Mouse (Mus musculus) adipose tissue, adult 10 weeks (tissue): ENCODE results near the gene Hist2h2aa1. TPM values are rescaled to one million over a fixed set of nuclear protein-coding genes. Genes with fewer than 3 reads are reported as not detected.

Experiments used
- polyA plus RNA-seq: library from polyadenylated mRNA; stranded (reverse); fragments of 350-450 nt; fragmentation: Illumina TruSeq; extraction: RNeasy Lipid Tissue Mini Kit (QIAGEN cat#74804); gene quantifications from one replicate; pipeline ENCODE4 v1.2.3, GENCODE M21; 2014; ENCODE audit warnings: low read depth, low replicate concordance

The Hist2h2aa1 gene
- 88.6 TPM for polyA plus RNA-seq

DNA sequence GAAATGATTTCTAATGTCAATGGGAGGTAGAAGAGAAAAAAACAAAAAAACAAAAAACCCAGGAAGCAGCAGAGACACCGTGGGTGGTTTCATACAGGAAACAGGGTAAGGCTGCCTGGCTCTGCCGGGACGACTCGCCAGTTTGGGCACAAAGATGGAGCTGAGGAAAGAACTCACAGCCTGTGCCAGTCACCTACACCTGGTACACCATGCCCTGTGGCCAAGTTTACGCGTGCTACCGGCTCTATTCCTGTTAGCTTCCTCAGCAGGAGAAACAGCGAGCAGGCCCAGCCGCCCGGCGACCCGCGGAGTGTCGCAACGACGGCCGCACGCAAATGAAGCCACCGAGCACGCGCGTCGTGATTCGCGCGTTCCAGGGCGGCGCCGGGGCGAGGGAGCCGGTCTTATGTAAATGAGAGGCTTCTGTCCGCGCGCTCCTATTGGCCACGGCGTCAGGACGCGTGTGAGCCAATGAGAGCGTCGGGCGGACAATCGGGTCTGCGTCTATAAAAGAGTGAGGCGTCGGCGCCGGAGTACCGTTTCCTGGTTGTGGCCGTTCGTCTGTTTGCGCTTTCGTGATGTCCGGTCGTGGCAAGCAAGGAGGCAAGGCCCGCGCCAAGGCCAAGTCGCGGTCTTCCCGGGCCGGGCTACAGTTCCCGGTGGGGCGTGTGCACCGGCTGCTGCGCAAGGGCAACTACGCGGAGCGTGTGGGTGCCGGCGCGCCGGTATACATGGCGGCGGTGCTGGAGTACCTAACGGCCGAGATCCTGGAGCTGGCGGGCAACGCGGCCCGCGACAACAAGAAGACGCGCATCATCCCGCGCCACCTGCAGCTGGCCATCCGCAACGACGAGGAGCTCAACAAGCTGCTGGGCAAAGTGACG is at the start of gene Hist2h2aa1:
Gene Hist2h2aa1 (plus strand): TSS at position 495 of the 884 bp plus-strand sequence.

DNA sequence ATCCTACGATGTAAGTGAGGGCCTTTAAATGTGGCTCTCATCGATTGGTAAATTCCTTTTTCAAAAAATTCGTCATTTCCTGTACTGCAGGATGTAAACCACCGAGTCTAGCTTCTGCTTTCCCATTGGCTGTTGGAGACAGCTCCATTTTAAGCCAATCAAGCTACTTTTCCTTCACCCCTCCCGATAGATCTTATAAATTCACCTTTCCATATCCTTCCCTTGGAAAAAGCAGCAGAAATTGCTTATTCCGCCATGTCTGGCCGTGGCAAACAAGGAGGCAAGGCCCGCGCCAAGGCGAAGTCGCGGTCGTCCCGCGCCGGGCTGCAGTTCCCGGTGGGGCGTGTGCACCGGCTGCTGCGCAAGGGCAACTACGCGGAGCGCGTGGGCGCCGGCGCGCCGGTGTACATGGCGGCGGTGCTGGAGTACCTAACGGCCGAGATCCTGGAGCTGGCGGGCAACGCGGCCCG is 25.6 kb upstream of the Hist2h2aa1 start, which contains the start of the genes Bola1 and Hist2h2ab:
Gene Bola1 (minus strand): TSS at position 49 of the 470 bp plus-strand sequence.
Gene Hist2h2ab (plus strand): TSS at position 205 of the 470 bp plus-strand sequence.

DNA sequence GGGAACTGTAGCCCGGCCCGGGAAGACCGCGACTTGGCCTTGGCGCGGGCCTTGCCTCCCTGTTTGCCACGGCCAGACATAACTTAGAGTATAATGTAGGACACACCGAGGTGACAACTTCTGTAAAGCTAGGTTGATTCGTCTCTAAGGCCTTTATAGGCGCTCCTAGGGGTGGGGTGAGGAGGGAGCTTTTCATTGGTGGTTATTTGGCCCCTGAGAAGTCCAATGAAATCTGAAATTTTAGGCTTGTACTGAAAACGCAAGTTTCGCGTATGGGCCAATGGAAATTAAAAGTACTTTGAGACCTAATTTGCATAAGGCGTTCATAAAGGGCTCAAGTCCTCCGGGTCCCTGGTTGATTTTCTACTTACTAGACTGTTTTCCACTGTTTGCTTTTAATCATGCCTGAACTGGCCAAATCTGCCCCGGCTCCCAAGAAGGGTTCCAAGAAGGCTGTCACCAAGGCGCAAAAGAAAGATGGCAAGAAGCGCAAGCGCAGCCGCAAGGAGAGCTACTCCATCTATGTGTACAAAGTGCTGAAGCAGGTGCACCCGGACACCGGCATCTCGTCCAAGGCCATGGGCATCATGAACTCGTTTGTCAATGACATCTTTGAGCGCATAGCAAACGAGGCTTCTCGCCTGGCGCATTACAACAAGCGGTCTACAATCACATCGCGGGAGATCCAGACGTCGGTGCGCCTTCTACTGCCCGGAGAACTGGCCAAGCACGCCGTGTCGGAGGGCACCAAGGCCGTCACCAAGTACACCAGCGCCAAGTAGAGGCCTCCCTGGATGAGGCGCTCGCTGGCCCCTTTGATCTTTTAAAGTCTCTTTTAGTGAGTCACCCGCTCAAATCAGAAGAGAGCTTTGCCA is 24.3 kb upstream of the Hist2h2aa1 start, which contains the start of the genes Hist2h2ac and Hist2h2be:
Gene Hist2h2ac (minus strand): TSS at position 116 of the 875 bp plus-strand sequence.
Gene Hist2h2be (plus strand): TSS at position 355 of the 875 bp plus-strand sequence.

DNA sequence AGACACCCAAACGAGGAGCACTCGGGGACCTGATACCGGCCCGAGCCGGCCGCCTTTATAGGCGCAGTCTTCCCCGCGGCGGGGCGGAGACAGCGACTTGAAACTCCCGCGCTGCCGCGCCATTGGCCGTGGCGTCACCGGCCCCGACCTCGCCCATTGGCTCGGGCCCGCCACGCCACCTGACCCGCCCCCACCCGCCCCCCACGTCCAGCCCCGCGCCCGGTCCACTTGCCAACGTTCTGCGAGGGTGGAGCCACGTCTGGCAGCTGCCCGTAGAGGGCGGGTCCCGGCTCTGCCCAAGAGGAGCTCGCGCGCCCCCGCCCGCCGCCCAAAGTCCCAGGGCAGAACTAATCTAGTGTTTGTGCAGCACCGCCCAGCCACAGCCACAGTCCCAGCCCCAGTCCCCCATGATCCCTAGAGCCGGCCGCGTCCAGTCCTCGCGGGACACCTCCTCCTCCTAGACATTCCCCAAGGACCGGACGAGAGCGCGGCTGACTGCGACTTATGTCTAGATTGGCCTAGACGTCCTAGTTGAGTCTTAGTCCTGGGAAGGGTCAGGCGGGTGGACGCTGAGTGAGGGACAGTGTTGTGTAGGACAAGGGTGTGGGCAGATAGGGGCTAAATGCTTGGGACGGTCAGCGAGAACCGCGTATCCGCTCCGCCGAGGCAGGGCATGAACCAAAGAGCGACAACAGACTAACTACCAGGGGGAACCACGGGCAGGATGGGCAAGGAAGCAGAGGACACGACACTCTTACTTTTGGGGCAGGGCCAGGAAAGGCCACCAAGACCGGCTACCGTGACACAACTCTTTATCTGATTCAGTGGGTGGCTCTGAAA is 6.1 kb upstream of the Hist2h2aa1 start, which contains the start of gene Hist2h3c2:
Gene Hist2h3c2 (minus strand): TSS at position 174 of the 840 bp plus-strand sequence.

DNA sequence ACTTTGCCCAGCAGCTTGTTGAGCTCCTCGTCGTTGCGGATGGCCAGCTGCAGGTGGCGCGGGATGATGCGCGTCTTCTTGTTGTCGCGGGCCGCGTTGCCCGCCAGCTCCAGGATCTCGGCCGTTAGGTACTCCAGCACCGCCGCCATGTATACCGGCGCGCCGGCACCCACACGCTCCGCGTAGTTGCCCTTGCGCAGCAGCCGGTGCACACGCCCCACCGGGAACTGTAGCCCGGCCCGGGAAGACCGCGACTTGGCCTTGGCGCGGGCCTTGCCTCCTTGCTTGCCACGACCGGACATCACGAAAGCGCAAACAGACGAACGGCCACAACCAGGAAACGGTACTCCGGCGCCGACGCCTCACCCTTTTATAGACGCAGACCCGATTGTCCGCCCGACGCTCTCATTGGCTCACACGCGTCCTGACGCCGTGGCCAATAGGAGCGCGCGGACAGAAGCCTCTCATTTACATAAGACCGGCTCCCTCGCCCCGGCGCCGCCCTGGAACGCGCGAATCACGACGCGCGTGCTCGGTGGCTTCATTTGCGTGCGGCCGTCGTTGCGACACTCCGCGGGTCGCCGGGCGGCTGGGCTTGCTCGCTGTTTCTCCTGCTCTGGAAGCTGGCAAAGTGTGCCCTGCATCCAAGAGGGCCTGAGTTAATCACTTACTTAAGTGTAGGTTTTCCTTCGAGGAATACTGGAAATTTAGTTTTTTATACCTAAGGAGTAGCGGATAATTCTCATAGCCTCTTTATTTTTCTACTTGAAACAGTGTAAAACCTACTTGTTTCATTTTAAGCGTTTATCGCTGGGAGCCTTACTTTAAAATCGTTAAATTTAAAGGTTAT is 5.1 kb upstream of the Hist2h2aa1 start, which contains the start of gene Hist2h2aa2:
Gene Hist2h2aa2 (minus strand): TSS at position 328 of the 850 bp plus-strand sequence.

DNA sequence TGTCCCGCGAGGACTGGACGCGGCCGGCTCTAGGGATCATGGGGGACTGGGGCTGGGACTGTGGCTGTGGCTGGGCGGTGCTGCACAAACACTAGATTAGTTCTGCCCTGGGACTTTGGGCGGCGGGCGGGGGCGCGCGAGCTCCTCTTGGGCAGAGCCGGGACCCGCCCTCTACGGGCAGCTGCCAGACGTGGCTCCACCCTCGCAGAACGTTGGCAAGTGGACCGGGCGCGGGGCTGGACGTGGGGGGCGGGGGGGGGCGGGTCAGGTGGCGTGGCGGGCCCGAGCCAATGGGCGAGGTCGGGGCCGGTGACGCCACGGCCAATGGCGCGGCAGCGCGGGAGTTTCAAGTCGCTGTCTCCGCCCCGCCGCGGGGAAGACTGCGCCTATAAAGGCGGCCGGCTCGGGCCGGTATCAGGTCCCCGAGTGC is 1.1 kb downstream of the Hist2h2aa1 start, which contains the start of gene Hist2h3c1:
Gene Hist2h3c1 (plus strand): TSS at position 259 of the 430 bp plus-strand sequence.

DNA sequence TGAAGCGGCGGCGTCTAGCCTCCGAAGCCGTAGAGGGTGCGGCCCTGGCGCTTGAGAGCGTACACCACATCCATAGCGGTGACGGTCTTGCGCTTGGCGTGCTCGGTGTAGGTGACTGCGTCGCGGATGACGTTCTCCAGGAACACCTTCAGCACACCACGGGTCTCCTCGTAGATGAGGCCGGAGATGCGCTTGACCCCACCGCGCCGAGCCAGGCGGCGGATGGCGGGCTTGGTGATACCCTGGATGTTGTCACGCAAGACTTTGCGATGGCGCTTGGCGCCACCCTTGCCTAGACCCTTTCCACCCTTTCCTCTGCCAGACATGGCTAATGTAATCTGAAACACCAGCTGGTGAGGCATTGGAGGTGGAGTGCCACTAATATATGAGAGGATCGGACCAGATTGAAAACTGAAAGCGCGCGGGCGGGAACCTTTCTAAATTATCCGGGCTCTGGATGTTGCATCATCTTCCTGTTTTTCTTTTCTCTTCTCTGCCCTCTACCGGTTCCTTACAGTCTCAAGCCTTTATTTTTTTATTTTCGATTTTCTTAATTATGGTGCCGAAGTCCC is 17.8 kb downstream of the Hist2h2aa1 start, which contains the start of gene Hist2h4:
Gene Hist2h4 (minus strand): TSS at position 333 of the 572 bp plus-strand sequence.

DNA sequence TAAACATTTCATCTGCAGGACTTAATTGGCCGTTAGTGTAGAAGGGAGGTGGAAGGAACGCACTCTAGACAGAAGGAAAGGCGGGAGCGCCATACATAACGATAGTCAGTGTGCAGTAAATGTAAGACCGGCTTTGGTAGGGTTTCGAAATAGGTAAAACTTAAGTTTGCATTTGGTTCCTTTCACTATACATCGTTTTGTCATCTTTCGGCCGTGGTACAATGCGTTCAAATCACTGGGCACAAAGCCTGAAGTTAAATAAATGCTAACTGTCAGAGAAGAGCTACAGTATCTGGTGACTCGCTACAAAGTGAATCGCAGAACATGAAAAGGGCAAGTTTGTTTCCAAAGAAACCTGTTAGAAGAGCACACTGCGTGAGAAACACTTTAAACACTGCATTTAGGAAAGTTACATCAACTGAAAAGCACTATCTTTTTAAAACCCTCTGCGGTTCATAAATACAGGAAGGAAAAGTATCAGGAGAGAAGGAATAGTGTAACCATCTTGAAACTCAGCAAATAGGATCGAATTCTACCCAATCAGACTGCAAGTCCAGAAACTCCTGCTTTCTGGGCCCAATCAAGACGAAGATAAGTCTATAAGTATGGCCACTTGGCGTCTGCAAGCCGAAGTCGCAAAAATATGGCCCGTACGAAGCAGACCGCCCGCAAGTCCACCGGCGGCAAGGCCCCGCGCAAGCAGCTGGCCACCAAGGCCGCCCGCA is 22.9 kb downstream of the Hist2h2aa1 start, which contains the start of gene Hist2h3b:
Gene Hist2h3b (plus strand): TSS at position 604 of the 725 bp plus-strand sequence.

DNA sequence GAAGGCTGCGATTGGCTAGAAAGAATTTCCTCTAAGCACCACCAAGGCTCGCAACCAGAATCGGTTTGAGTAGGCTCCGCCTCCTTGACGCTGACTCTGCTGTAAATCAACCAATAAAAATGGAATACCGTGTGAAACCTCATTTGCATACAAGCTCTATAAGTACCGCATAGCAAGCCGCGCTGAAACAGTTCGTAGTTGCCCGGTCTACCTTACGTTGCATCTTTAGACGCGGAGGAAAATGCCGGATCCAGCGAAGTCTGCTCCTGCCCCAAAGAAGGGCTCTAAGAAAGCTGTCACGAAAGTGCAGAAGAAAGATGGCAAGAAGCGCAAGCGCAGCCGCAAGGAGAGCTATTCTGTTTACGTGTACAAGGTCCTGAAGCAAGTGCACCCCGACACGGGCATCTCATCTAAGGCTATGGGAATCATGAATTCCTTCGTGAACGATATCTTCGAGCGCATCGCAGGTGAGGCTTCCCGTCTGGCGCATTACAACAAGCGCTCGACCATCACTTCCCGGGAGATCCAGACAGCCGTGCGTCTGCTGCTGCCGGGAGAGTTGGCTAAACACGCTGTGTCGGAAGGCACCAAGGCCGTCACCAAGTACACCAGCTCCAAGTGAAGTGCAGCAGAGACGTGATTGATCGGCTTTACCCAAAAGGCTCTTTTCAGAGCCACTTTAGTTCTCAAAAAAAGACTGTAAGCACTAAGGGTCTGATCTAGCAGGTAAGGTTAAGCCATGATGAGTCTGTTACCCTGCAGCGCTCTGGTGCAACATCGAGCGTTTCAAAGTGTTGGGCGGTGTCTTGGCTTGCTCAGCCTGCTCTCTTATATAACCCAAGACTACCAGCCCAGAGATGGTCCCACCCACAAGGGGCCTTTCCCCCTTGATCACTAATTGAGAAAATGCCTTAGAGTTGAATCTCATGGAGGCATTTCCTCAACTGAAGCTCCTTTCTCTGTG is 24.5 kb downstream of the Hist2h2aa1 start, which contains the start of gene Hist2h2bb:
Gene Hist2h2bb (plus strand): TSS at position 242 of the 964 bp plus-strand sequence.

DNA sequence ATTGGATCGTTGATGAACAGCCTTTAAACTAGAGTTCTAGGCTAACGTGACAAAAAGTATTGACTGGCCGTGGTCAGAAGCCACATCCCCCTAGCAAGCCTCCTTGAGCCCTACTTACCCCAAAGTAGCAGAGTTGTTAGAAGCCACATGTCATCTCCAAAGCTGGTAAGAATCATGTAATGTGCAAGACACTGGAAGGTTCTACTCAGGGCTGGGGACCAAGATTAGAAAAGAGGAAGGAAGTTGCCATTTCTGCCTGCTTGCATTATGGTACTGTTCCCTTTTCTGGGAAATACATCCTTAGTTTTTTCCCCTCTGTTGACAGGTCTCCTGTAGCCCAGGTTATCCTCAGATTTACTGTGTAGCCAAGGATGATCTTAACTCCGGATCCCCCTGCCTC is 48.5 kb downstream of the Hist2h2aa1 start, which contains the start of gene Fcgr1:
Gene Fcgr1 (minus strand): TSS at position 183 of the 400 bp plus-strand sequence.

Other genes with a start within 250 kb of the Hist2h2aa1 start
- gene Plekho1, start 249.5 kb upstream of the Hist2h2aa1 start, polyA plus RNA-seq = 31.8 TPM
- gene Vps45, start 187.0 kb upstream of the Hist2h2aa1 start, polyA plus RNA-seq = 22.3 TPM
- gene Otud7b, start 141.0 kb upstream of the Hist2h2aa1 start, polyA plus RNA-seq = 16.0 TPM
- gene Mtmr11, start 83.5 kb upstream of the Hist2h2aa1 start, polyA plus RNA-seq = 14.9 TPM
- gene Sf3b4, start 73.2 kb upstream of the Hist2h2aa1 start, polyA plus RNA-seq = 39.2 TPM
- 2.5 TPM for gene Sv2a, start 64.3 kb upstream of the Hist2h2aa1 start, polyA plus RNA-seq
- 37.5 TPM for gene Bola1, start 25.8 kb upstream of the Hist2h2aa1 start, polyA plus RNA-seq
- gene Hist2h2ab, start 25.6 kb upstream of the Hist2h2aa1 start, polyA plus RNA-seq = not detected
- not detected for gene Hist2h2ac, start 24.6 kb upstream of the Hist2h2aa1 start, polyA plus RNA-seq
- 14.6 TPM for gene Hist2h2be, start 24.4 kb upstream of the Hist2h2aa1 start, polyA plus RNA-seq
- 4.2 TPM for gene Hist2h3c2, start 6.4 kb upstream of the Hist2h2aa1 start, polyA plus RNA-seq
- 306 TPM for gene Hist2h2aa2, start 5.2 kb upstream of the Hist2h2aa1 start, polyA plus RNA-seq
- not detected for gene Hist2h3c1, start 1.2 kb downstream of the Hist2h2aa1 start, polyA plus RNA-seq
- gene Hist2h4, start 17.8 kb downstream of the Hist2h2aa1 start, polyA plus RNA-seq = 3.0 TPM
- not detected for gene Hist2h3b, start 23.2 kb downstream of the Hist2h2aa1 start, polyA plus RNA-seq
- gene Hist2h2bb, start 24.3 kb downstream of the Hist2h2aa1 start, polyA plus RNA-seq = not detected
- 3.9 TPM for gene Fcgr1, start 48.5 kb downstream of the Hist2h2aa1 start, polyA plus RNA-seq
- not detected for gene BC107364, start 206.8 kb downstream of the Hist2h2aa1 start, polyA plus RNA-seq